Mouse (Mus musculus) limb, embryonic 11.5 days (tissue): ENCODE measurements around the gene Idh3a. TPM values are rescaled to one million over a fixed set of nuclear protein-coding genes. Genes with fewer than 3 reads are reported as not detected.

Source experiments
- ATAC-seq: fragments of 200-750 bp; cut with Nextera tagmentation; 2 replicates; pipeline ENCODE4 v1.8.0; 2017; ENCODE audit warnings: low read depth; ENCODE audit not compliant: insufficient number of reproducible peaks, low FRiP score, low TSS enrichment
- DNase-seq: peaks from one replicate; pipeline ENCODE4 v3.0.0-alpha.2; 2015; ENCODE audit warnings: low spot score
- H3K27ac ChIP-seq: fragments of 300-500 bp; sonication (generic); replicated peaks from 2 replicates; pipeline ENCODE4 v1.5.1; 2014; ENCODE audit warnings: low read depth, mild to moderate bottlenecking, low read length
- H3K27me3 ChIP-seq: fragments of 300-500 bp; sonication (generic); 2 replicates; pipeline ENCODE4 v1.6.1; 2014; ENCODE audit warnings: mild to moderate bottlenecking, low read length, mixed read lengths; ENCODE audit not compliant: control insufficient read depth, insufficient read depth
- H3K36me3 ChIP-seq: fragments of 300-500 bp; sonication (generic); 2 replicates; pipeline ENCODE4 v1.6.1; 2014; ENCODE audit warnings: mild to moderate bottlenecking, low read length, moderate library complexity, mixed read lengths; ENCODE audit not compliant: control insufficient read depth, insufficient read depth
- H3K4me1 ChIP-seq: fragments of 300-500 bp; sonication (generic); 2 replicates; pipeline ENCODE4 v1.6.1; 2014; ENCODE audit warnings: low read length, mixed read lengths; ENCODE audit not compliant: control insufficient read depth, insufficient read depth
- H3K4me2 ChIP-seq: fragments of 300-500 bp; sonication (generic); 2 replicates; pipeline ENCODE4 v1.6.1; 2014; ENCODE audit warnings: low read depth, mild to moderate bottlenecking, moderate library complexity; ENCODE audit not compliant: severe bottlenecking
- H3K4me3 ChIP-seq: fragments of 300-500 bp; sonication (generic); 2 replicates; pipeline ENCODE4 v1.5.1; 2014; ENCODE audit warnings: low read depth, low read length
- H3K9ac ChIP-seq: fragments of 300-500 bp; sonication (generic); 2 replicates; pipeline ENCODE4 v1.6.1; 2014; ENCODE audit warnings: mild to moderate bottlenecking, low read length
- H3K9me3 ChIP-seq: fragments of 300-500 bp; sonication (generic); 2 replicates; pipeline ENCODE4 v1.6.1; 2016; ENCODE audit warnings: low read length; ENCODE audit not compliant: control insufficient read depth
- WGBS: fragments of 180-500 bp; shearing (Covaris S2); extraction: QIAGEN DNeasy Blood & Tissue Kit; methylation state at CpG from one replicate; pipeline ENCODE4 v1.1.7; 2014; 5-methylcytosine and 5-hydroxymethylcytosine counted together
- polyA plus RNA-seq: library from polyadenylated mRNA; unstranded; fragments of >200 nt; fragmentation: Nextera tagmentation; extraction: Ambion mirVana; gene quantifications from 2 replicates; pipeline ENCODE4 v1.2.1, GENCODE M21; 2014

Gene Idh3a
- 120 and 125 TPM in 2 replicates for polyA plus RNA-seq

GRCm38 (mm10) chr9:54586199-54587061 lies at the start of gene Idh3a:
Idh3a (plus strand) TSS chr9:54586334.
- ATAC-seq = peak; percentile 98
- no peaks in the 10 kb centered on the region for H3K27me3 ChIP-seq

DNA sequence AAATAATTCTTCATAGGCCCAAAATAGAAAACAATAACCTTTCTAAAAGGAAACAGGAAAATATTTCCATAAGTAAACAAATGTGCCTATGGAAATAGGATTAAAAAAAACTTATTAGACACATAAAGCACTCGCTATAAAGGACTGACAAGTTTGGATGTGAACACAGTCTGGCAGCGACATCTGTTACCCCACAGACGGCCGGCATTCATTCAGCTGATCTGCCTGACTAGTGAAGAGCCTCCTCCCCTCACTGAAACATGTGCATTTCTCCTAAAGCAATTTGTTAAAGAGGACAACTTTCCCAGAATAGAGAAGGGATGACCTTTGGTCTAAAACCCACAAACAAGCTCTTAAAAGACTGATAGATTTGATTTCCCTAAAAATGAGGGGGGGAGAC lies 49.1 kb upstream of the Idh3a start:
- Histone ChIP-seq H3K9me3 (no peaks in the 10 kb centered on the region), H3K27ac (no peak overlapping the region), H3K4me1 (no peaks in the 10 kb centered on the region), H3K27me3 (no peaks in the 10 kb centered on the region), H3K4me3 (no peak overlapping the region), H3K4me2 (no peak overlapping the region), H3K9ac (no peak overlapping the region), H3K36me3 (no peaks in the 10 kb centered on the region)
- WGBS = 74% methylated on average over 4 of the region's 4 CpGs
- ATAC-seq (no peak), DNase-seq (no peak)

More at GRCm38 (mm10) chr9:54586199-54587061, at the start of gene Idh3a:
- peak within 1 kb of the TSS; percentile 78 for H3K9ac ChIP-seq
- H3K4me3 ChIP-seq = peak within 1 kb of the TSS; percentile 93
- peaks cover 8% of the 10 kb centered on the region; the same call in 1 of the 2 replicates for H3K4me1 ChIP-seq
- H3K27ac ChIP-seq = no peak within 1 kb of the TSS
- DNase-seq = peak; percentile 100
- no peaks in the 10 kb centered on the region for H3K36me3 ChIP-seq
- H3K9me3 ChIP-seq = no peaks in the 10 kb centered on the region
- WGBS = under 1% methylated on average over 73 of the region's 73 CpGs
- H3K4me2 ChIP-seq = peak within 1 kb of the TSS; percentile 85

- no peak for ATAC-seq
- WGBS = 82% methylated on average over 3 of the region's 3 CpGs
- no peaks in the 10 kb centered on the region for H3K9me3 ChIP-seq
- no peaks in the 10 kb centered on the region for H3K27me3 ChIP-seq
- no peak overlapping the region for H3K4me2 ChIP-seq
- H3K4me3 ChIP-seq = no peak overlapping the region
- DNase-seq = no peak
- H3K4me1 ChIP-seq = no peaks in the 10 kb centered on the region
- H3K27ac ChIP-seq = no peak overlapping the region
- H3K36me3 ChIP-seq = no peaks in the 10 kb centered on the region
- H3K9ac ChIP-seq = no peak overlapping the region
Measured at GRCm38 (mm10) chr9:54537480-54537879, 48.7 kb upstream of the Idh3a start.

DNA sequence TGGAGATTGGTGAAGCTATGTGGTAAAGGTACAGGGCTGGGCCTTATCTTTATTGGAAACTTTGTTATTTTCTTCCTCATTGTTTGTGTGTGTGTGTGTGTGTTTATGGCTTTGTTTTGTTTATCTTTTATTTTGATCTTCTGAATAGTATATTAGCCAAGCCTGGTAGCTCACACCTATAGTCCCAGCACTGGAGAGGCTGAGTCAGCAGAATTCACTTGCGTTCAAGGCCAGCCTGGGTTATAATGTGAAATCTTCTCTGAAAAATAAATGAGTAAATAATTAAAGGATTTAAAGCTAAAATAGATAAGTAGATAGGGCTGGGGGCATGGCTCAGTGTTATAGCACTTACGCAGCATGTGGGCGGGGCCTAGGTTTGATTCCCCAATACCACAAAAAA lies 47.9 kb upstream of the Idh3a start:
- H3K4me3 ChIP-seq = no peak overlapping the region
- no peaks in the 10 kb centered on the region for H3K36me3 ChIP-seq
- H3K27me3 ChIP-seq = no peaks in the 10 kb centered on the region
- WGBS = 97% methylated on average over 3 of the region's 3 CpGs
- no peak for DNase-seq
- no peaks in the 10 kb centered on the region for H3K9me3 ChIP-seq
- no peak overlapping the region for H3K4me2 ChIP-seq
- no peaks in the 10 kb centered on the region for H3K4me1 ChIP-seq
- ATAC-seq = no peak
- no peak overlapping the region for H3K9ac ChIP-seq
- H3K27ac ChIP-seq = no peak overlapping the region

DNA sequence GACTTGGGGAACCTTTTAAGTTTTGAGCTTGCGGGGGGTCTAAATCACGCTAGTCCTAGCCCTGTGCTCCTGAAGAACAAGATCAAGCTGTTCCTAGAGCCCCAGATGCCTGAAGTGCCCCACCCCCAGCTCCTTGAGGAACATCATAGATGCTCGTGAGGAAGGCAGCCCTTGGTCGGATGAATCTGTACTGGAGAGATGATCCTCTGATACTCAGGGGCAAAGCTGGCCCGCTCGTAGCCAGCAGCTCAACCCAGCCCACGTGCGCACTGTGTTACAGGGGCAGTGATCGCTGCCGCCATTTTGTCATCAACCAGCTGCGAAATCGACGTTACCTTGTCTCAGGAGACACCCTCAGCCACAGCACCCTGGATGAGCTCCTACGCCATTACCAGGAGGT lies 47.5 kb upstream of the Idh3a start, which contains the start of gene Sh2d7:
Gene Sh2d7 (plus strand): TSS at position 301 of the 400 bp plus-strand sequence.
- Histone ChIP-seq H3K27me3 (no peaks in the 10 kb centered on the region), H3K4me3 (no peak within 1 kb of the TSS), H3K36me3 (no peaks in the 10 kb centered on the region), H3K4me2 (no peak within 1 kb of the TSS), H3K4me1 (no peaks in the 10 kb centered on the region), H3K27ac (no peak within 1 kb of the TSS), H3K9ac (no peak within 1 kb of the TSS), H3K9me3 (no peaks in the 10 kb centered on the region)
- WGBS = 92% methylated on average over 14 of the region's 14 CpGs
- DNase-seq (no peak), ATAC-seq (no peak)

GRCm38 (mm10) chr9:54540801-54541200 lies 45.3 kb upstream of the Idh3a start:
- no peak overlapping the region for H3K4me3 ChIP-seq
- no peaks in the 10 kb centered on the region for H3K4me1 ChIP-seq
- no peak overlapping the region for H3K4me2 ChIP-seq
- DNase-seq (no peak), ATAC-seq (no peak)
- H3K27me3 ChIP-seq = no peaks in the 10 kb centered on the region
- H3K27ac ChIP-seq = no peak overlapping the region
- no peaks in the 10 kb centered on the region for H3K9me3 ChIP-seq
- WGBS = 81% methylated on average over 5 of the region's 5 CpGs
- no peaks in the 10 kb centered on the region for H3K36me3 ChIP-seq
- H3K9ac ChIP-seq = no peak overlapping the region

GRCm38 (mm10) chr9:54544212-54544953 lies 41.8 kb upstream of the Idh3a start:
- Histone ChIP-seq H3K27me3 (no peaks in the 10 kb centered on the region), H3K4me3 (no peak overlapping the region), H3K27ac (no peak overlapping the region), H3K4me2 (no peak overlapping the region), H3K9ac (no peak overlapping the region), H3K36me3 (no peaks in the 10 kb centered on the region), H3K9me3 (no peaks in the 10 kb centered on the region), H3K4me1 (no peaks in the 10 kb centered on the region)
- ATAC-seq = no peak
- 89% methylated on average over 9 of the region's 9 CpGs for WGBS
- DNase-seq = no peak

DNA sequence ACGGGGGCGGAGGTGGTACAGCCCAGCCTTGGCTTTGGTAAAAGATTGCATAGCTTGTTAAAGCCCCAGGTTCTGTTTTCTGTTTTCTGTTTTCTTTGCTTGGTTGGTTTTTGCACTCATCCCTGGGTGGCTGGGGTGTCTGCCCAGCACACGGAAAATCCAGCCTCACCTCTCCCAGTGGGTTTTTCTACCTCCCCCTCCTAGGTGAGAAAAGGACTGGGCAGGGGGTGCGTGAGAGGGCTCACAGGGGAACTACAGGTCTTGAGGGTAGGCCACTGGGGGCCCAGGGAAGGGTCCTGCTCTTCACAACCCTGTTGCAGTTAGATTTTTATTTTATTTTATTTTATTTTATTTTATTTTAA lies 41.2 kb upstream of the Idh3a start:
- Histone ChIP-seq H3K9me3 (no peaks in the 10 kb centered on the region), H3K27ac (no peak overlapping the region), H3K9ac (no peak overlapping the region), H3K4me1 (no peaks in the 10 kb centered on the region), H3K36me3 (no peaks in the 10 kb centered on the region), H3K4me3 (no peak overlapping the region), H3K4me2 (no peak overlapping the region), H3K27me3 (no peaks in the 10 kb centered on the region)
- ATAC-seq = no peak
- no peak for DNase-seq
- 92% methylated on average over 4 of the region's 4 CpGs for WGBS
